Mouse (Mus musculus): Measurements from ENCODE around the gene Itpkb. TPM values are rescaled to one million over a fixed set of nuclear protein-coding genes. Genes with fewer than 3 reads are reported as not detected.

Gene Itpkb
- polyA plus RNA-seq, 1 experiment from 2014 or later, result 1.4 TPM

- DNase-seq, result no peak
- TF ChIP-seq EP300 (IDR thresholded peaks at IDR 0.05; ENCODE audit: low read depth) (no peak), CTCF (IDR thresholded peaks at IDR 0.05; ENCODE audit: low read depth) (no peak)
- no peak overlapping the region for H3K27ac ChIP-seq (ENCODE audit: low read depth)
- H3K4me2 ChIP-seq (ENCODE audit: low read depth, low read length), result no peak overlapping the region
- ATAC-seq, result no peak
- no peaks in the 10 kb centered on the region for H3K9me3 ChIP-seq (ENCODE audit: low read length)
- peaks cover 20% of the 10 kb centered on the region for H3K4me1 ChIP-seq (ENCODE audit: insufficient read depth)
- H3K9ac ChIP-seq (replicated peaks), result no peak overlapping the region
- WGBS (ENCODE audit: insufficient replicate concordance), result 62% methylated on average over 5 of the region's 5 CpGs
- no peaks in the 10 kb centered on the region for H3K27me3 ChIP-seq (ENCODE audit: insufficient read depth, low read length)
- H3K4me3 ChIP-seq (ENCODE audit: low read depth, low read length), result no peak overlapping the region
- H3K36me3 ChIP-seq (replicated peaks; ENCODE audit: insufficient read depth, low read length), result no peaks in the 10 kb centered on the region
These were observed 67.4 kb downstream of the Itpkb start for GRCm38 (mm10) chr1:180397734-180398133.

GRCm38 (mm10) chr1:180398446-180398845 lies 68.2 kb downstream of the Itpkb start:
- no peak for TF ChIP-seq CTCF (IDR thresholded peaks at IDR 0.05; ENCODE audit: low read depth)
- no peak for TF ChIP-seq EP300 (IDR thresholded peaks at IDR 0.05; ENCODE audit: low read depth)
- Histone ChIP-seq H3K27me3 (ENCODE audit: insufficient read depth, low read length) (no peaks in the 10 kb centered on the region), H3K9me3 (ENCODE audit: low read length) (no peaks in the 10 kb centered on the region), H3K36me3 (replicated peaks; ENCODE audit: insufficient read depth, low read length) (no peaks in the 10 kb centered on the region), H3K4me1 (ENCODE audit: insufficient read depth) (peaks cover 25% of the 10 kb centered on the region), H3K9ac (replicated peaks) (no peak overlapping the region), H3K4me3 (ENCODE audit: low read depth, low read length) (no peak overlapping the region), H3K4me2 (ENCODE audit: low read depth, low read length) (no peak overlapping the region), H3K27ac (ENCODE audit: low read depth) (no peak overlapping the region)
- DNase-seq, result no peak
- ATAC-seq, result no peak
- 59% methylated on average over 3 of the region's 3 CpGs for WGBS (ENCODE audit: insufficient replicate concordance)

GRCm38 (mm10) chr1:180400691-180401455 lies 70.6 kb downstream of the Itpkb start:
- Histone ChIP-seq H3K27me3 (ENCODE audit: insufficient read depth, low read length) (no peaks in the 10 kb centered on the region), H3K4me2 (ENCODE audit: low read depth, low read length) (no peak overlapping the region), H3K36me3 (replicated peaks; ENCODE audit: insufficient read depth, low read length) (no peaks in the 10 kb centered on the region), H3K9ac (replicated peaks) (no peak overlapping the region), H3K9me3 (ENCODE audit: low read length) (no peaks in the 10 kb centered on the region), H3K4me1 (ENCODE audit: insufficient read depth) (peaks cover 39% of the 10 kb centered on the region), H3K27ac (ENCODE audit: low read depth) (peak overlapping the region; percentile 82; the same call in 1 of the 2 replicates), H3K4me3 (ENCODE audit: low read depth, low read length) (no peak overlapping the region)
- no peak for TF ChIP-seq CTCF (IDR thresholded peaks at IDR 0.05; ENCODE audit: low read depth)
- 53% methylated on average over 4 of the region's 4 CpGs for WGBS (ENCODE audit: insufficient replicate concordance)
- ATAC-seq (no peak), DNase-seq (no peak)

- Histone ChIP-seq H3K27ac (ENCODE audit: low read depth) (peak overlapping the region; percentile 82; the same call in 1 of the 2 replicates), H3K9me3 (ENCODE audit: low read length) (no peaks in the 10 kb centered on the region), H3K27me3 (ENCODE audit: insufficient read depth, low read length) (no peaks in the 10 kb centered on the region), H3K4me2 (ENCODE audit: low read depth, low read length) (no peak overlapping the region), H3K4me3 (ENCODE audit: low read depth, low read length) (no peak overlapping the region), H3K4me1 (ENCODE audit: insufficient read depth) (peaks cover 41% of the 10 kb centered on the region), H3K36me3 (replicated peaks; ENCODE audit: insufficient read depth, low read length) (no peaks in the 10 kb centered on the region), H3K9ac (replicated peaks) (no peak overlapping the region)
- DNase-seq, result peak; percentile 41
- 67% methylated on average over 6 of the region's 6 CpGs for WGBS (ENCODE audit: insufficient replicate concordance)
- no peak for TF ChIP-seq EP300 (IDR thresholded peaks at IDR 0.05; ENCODE audit: low read depth)
- ATAC-seq, result peak; percentile 40; the same call in 1 of the 2 replicates
These were observed 71.4 kb downstream of the Itpkb start for GRCm38 (mm10) chr1:180401725-180402124.

- H3K27ac ChIP-seq (ENCODE audit: low read depth), result peak overlapping the region; percentile 82
These were observed 72.3 kb downstream of the Itpkb start for GRCm38 (mm10) chr1:180402481-180403081.

GRCm38 (mm10) chr1:180403357-180403693 lies 73.0 kb downstream of the Itpkb start:
- peak overlapping the region; percentile 47; the same call in 1 of the 2 replicates for H3K4me2 ChIP-seq (ENCODE audit: low read depth, low read length)
- TF ChIP-seq EP300 (IDR thresholded peaks at IDR 0.05; ENCODE audit: low read depth) (no peak), CTCF (IDR thresholded peaks at IDR 0.05; ENCODE audit: low read depth) (no peak)
- no peaks in the 10 kb centered on the region for H3K27me3 ChIP-seq (ENCODE audit: insufficient read depth, low read length)
- 48% methylated on average over 8 of the region's 8 CpGs for whole genome bisulfite sequencing (ENCODE audit: insufficient replicate concordance)
- H3K36me3 ChIP-seq (replicated peaks; ENCODE audit: insufficient read depth, low read length), result no peaks in the 10 kb centered on the region
- DNase-seq (no peak), ATAC-seq (no peak; the same call in 1 of the 2 replicates)
- no peak overlapping the region for H3K9ac ChIP-seq (replicated peaks)
- H3K27ac ChIP-seq (ENCODE audit: low read depth), result peak overlapping the region; percentile 82
- H3K4me3 ChIP-seq (ENCODE audit: low read depth, low read length), result no peak overlapping the region
- H3K9me3 ChIP-seq (ENCODE audit: low read length), result no peaks in the 10 kb centered on the region
- H3K4me1 ChIP-seq (ENCODE audit: insufficient read depth), result peaks cover 44% of the 10 kb centered on the region

More at GRCm38 (mm10) chr1:180402481-180403081, 72.3 kb downstream of the Itpkb start:
- no peaks in the 10 kb centered on the region for H3K27me3 ChIP-seq (ENCODE audit: insufficient read depth, low read length)
- H3K4me1 ChIP-seq (ENCODE audit: insufficient read depth), result peaks cover 41% of the 10 kb centered on the region
- no peak for DNase-seq
- no peaks in the 10 kb centered on the region for H3K36me3 ChIP-seq (replicated peaks; ENCODE audit: insufficient read depth, low read length)
- WGBS (ENCODE audit: insufficient replicate concordance), result 66% methylated on average over 11 of the region's 11 CpGs
- H3K4me2 ChIP-seq (ENCODE audit: low read depth, low read length), result no peak overlapping the region
- TF ChIP-seq CTCF (IDR thresholded peaks at IDR 0.05; ENCODE audit: low read depth) (no peak), EP300 (IDR thresholded peaks at IDR 0.05; ENCODE audit: low read depth) (no peak)
- H3K4me3 ChIP-seq (ENCODE audit: low read depth, low read length), result no peak overlapping the region
- H3K9ac ChIP-seq (replicated peaks), result no peak overlapping the region
- H3K9me3 ChIP-seq (ENCODE audit: low read length), result no peaks in the 10 kb centered on the region
- no peak for ATAC-seq
